Mouse (Mus musculus): ENCODE measurements around the gene Tsfm.

DNA sequence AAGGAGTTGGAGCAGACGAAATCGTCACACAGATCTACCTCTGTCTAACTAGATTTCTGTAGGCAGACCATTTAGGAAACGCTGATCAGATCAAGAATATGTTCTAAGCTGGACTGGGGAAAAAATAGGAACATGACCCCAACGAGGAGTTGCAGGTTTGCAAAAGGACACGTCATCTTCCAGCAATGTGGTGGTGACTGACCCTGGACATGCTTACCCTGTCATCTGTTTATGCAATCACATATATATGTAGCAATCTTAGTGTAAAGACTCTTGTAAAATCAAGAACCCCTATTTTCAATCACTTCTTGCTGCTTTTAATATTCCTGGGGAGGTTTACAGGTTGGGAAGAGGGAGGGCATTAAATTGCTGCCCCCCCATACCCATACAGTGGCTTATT, 31.9 kb upstream of the Tsfm start:
- no peak for TF ChIP-seq CTCF (IDR thresholded peaks at IDR 0.05)
- no peak for TF ChIP-seq EP300 (IDR thresholded peaks at IDR 0.05)
